Mouse (Mus musculus) left cerebral cortex, postnatal 10 days (tissue): ENCODE measurements around the gene Tmem26. TPM values are rescaled to one million over a fixed set of nuclear protein-coding genes. Genes with fewer than 3 reads are reported as not detected.
A peak's percentile ranks its signal among the peaks of the same experiment; 100 is the strongest.

Source experiments
- DNase-seq, 2 experiments: peaks; one replicate each; pipeline ENCODE4 v3.0.0; 2021 to 2022; ENCODE audit warnings: low spot score in 2 of 2, mixed read lengths in 1 of 2; ENCODE audit errors: extremely low spot score in 1 of 2
- intact Hi-C: fragments of 180-260 bp; cut with DNase I; formaldehyde crosslinking; loops from one replicate; pipeline ENCODE4 v1.15.1; 2025
- total RNA-seq, 2 experiments: library from RNA; stranded (reverse); gene quantifications; 2 replicates each; pipeline ENCODE4 v1.2.3; 2021

The Tmem26 gene
- total RNA-seq, result under 1 TPM; 0.47 to 0.51 TPM

DNA sequence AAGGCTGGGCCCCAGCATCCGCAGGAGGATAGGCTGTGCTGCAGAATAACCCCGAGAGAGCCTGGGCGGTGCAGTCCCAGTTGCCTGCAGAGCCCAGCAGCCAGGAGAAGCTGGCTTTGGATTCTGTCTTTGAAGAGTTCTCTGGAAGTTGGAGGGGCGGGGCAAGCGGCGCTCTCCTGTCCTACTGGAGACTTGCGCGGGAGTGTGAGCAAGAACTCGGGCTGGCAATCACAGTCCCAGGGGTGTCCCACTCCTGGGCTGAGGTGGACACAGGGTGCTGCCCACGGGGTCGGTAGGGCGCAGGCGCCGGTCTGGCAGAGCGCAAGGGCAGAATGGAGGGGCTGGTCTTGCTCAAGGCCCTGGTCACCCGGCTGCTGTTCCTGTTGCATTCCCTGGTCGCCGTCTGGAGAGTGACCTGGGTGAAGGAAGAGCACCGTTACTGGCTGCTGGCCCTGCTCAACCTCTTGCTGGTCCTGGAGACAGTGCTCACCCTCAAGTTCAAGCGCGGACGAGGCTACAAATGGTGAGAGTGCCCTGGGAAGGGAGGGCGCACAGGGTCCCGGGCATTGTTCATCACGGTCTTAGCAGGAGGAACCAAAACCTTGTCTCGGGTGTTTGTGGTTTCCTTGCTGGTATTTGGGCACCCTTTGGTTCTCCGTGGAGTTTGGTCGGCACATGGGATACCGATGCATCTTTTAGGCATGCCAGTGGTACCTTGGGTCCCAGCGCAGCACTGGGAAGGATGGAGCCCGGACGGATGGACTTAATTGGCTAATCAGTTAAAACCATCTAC is at the start of gene Tmem26:
Tmem26 (plus strand) TSS at position 79 of the 793 bp plus-strand sequence.
- intact Hi-C loops, result no loop called here
- DNase-seq, result peak in 1 of 2 experiments; percentile 40

DNA sequence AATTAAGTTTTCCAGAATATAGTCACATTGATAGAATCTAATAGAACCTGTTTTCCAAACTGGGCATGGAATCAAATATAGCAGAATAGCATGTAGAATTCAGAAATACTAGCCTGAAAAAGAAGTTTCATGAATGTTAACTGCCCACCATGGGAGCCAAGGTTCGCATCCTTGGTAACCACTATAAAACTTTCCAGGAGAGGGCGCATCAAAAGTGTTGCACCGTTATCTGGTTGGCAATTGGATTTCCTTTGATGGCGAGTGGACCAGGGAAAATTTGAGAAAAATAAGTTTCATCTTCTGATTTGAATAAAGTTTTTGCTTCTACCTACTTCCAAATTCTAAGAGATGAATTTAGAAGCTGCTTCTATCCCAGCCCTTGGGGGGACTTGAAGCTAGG is 44.8 kb upstream of the Tmem26 start:
- no peak for DNase-seq
- intact Hi-C loops, result no loop called here

DNA sequence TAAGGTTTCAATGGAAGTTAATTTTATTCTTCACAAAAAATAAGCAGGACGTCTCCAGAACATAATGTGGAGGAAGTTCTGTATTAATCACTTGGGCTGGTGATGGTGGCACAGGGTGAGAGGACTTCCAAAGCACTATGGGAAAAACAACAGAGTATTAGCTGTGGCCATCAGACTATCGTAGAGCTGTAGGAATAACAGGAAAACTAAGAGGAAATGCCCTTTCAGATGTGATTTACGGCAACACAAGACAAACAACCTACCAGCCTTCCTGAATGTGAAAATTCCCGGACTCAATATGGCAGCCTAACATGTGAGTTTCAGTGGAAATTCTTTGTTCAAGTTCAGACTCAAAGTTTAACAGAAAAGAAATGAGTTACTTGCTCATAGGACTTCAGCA is 42.2 kb upstream of the Tmem26 start:
- no peak for DNase-seq
- intact Hi-C loops, result no loop called here

DNA sequence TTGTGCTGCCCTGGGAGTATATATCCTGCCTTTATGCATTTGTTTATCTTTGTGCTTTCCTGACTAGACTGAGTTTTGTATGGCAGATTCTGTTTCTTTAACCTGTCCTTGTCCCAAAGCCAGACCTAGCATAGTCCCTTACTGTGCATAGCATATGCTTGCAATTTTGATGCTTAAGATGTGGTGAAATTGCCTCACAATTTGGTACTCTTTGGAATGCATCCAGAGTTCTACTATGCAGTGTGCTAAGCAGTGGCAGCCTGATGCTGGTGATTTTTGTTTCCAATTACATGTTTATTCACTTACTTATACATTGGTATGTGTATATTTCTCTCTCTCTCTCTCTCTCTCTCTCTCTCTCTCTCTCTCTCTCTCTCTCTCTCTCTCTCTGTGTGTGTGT is 37.9 kb upstream of the Tmem26 start:
- DNase-seq, result no peak
- intact Hi-C loops, result no loop called here

GRCm38 (mm10) chr10:68691116-68691515 is 32.3 kb upstream of the Tmem26 start:
- intact Hi-C loops, result no loop called here
- no peak for DNase-seq

DNA sequence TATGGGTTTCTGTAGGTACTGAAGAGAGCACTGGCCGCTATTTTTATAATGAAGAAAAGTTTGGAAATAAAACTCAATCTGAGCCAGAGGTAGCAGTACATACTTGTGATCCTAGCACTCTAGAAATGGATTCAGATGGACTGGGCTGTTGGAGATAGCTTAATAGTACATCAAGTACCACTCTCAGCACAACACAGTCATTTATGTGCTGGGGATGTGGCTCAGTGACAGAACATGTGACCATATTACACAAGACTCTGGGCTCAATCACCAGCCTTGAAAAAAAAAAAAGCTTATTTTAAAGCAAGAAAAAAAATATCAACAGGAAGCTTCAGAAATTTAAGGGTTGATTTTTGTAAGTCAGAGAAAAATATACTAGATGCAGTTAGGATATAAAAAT is 31.0 kb upstream of the Tmem26 start:
- intact Hi-C loops, result no loop called here
- DNase-seq, result no peak

GRCm38 (mm10) chr10:68695760-68696336 is 27.6 kb upstream of the Tmem26 start:
- intact Hi-C loops, result no loop called here

DNA sequence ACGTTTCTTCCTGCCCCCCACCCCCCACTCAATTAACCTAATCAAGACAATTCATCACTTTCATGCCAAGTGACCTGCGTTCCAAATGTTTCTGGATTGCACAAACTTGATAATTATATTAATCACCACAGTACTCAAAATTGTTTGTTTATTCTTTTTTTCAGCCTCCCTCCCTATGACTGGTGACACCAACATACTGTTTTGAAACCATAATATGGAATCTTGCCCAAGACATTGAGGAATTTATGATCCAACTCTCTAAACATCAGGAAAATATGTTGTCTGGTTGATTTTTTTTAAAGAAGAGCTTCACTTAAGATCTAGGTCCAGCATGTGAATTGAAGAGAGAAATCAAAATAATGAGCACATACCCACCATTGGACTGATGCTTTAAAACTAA is 19.2 kb upstream of the Tmem26 start:
- intact Hi-C loops, result no loop called here

More at GRCm38 (mm10) chr10:68695760-68696336, 27.6 kb upstream of the Tmem26 start:
- no peak for DNase-seq

GRCm38 (mm10) chr10:68705471-68706036 is 17.9 kb upstream of the Tmem26 start:
- DNase-seq, result no peak
- intact Hi-C loops, result no loop called here

More for the DNA sequence above, 19.2 kb upstream of the Tmem26 start:
- no peak for DNase-seq

- intact Hi-C loops, result no loop called here
- no peak for DNase-seq
Observed at GRCm38 (mm10) chr10:68707014-68707852, 16.2 kb upstream of the Tmem26 start.

DNA sequence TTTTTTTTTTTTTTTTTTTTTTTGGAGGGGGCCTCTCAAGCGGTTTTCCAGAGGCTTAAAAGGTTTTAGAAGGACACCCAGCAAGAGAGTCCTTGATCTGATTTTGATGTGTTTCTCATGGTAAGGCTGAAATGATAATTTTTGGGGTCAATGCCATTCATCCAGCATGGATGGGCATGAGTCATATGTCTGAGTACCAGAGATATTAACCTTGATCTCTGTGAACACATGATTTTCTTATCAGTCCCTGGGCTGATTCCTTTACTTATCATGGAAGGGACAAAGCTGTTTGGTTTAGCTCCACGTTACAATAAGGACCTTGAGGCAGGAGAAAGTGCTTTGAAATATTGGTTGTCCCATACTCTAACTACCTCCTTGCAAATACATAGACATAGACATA is 10.5 kb upstream of the Tmem26 start:
- intact Hi-C loops, result no loop called here
- DNase-seq, result no peak

- intact Hi-C loops, result no loop called here
- no peak for DNase-seq
Observed at GRCm38 (mm10) chr10:68714302-68714701, 9.1 kb upstream of the Tmem26 start.

- intact Hi-C loops, result no loop called here
- no peak for DNase-seq
Observed at GRCm38 (mm10) chr10:68715396-68715795, 8.1 kb upstream of the Tmem26 start.

DNA sequence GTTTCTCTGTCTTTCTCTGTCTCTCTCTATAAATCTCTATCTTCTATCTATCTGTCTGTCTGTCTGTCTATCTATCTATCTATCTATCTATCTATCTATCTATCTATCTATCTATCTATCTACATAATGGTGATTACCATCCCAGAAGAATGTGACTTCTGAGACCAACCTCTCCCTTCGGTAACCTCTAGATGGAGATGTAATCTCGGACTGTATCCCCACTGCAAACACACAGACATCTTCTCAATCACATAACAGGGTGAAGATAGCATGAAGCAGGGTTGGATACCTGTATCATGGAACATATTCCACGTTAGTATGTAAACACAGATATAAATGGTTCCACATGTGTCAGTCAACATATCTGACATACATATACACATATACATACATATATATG is 5.1 kb upstream of the Tmem26 start:
- intact Hi-C loops, result no loop called here
- no peak for DNase-seq

DNA sequence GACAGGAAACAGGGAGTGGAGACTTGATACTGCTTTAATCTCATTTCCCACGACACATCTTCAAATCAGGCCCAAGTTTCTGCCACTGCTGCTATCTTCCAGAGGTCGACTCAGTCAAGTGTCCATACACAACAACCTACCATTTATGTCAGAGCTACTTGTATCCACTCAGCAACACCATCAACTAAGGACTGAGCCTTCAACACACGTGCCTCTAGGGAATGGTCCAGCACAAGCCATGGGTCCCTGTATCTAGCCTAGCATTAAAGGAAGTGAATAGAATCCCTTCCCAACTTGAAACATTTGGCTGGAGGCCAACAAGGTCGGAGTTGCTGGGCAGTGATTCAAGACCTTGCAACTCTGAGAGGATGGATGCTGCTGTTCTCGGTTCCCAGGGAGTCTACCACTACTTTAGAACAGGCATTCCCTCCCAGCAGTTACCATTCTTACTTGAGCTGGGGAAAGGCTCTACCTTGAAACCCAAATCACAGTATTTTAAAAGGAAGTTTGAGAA is 2.5 kb upstream of the Tmem26 start:
- DNase-seq, result peak in 1 of 2 experiments; percentile 53
- intact Hi-C loops, result no loop called here

GRCm38 (mm10) chr10:68723015-68723414 is 431 bp upstream of the Tmem26 start:
- peak in 1 of 2 experiments; percentile 20 for DNase-seq
- intact Hi-C loops, result no loop called here

DNA sequence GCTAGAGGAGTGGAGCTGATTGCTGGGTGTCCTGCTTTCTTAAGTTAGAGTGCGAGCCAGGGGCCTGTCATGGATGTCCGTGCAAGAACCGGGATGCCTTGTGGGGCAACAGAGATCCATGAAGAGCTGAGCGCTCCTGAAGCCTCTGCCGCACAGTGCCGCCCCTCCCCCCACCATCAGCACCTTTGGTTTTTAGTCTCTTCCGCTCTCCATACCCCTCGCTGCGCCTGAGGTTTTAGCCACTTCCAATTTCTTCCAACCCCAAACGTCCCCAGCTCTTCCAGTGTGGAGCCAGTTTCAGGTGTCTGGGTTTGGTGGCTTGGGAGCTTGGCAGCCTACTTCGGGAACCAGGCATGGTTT is 895 bp downstream of the Tmem26 start:
- intact Hi-C loops, result no loop called here

DNA sequence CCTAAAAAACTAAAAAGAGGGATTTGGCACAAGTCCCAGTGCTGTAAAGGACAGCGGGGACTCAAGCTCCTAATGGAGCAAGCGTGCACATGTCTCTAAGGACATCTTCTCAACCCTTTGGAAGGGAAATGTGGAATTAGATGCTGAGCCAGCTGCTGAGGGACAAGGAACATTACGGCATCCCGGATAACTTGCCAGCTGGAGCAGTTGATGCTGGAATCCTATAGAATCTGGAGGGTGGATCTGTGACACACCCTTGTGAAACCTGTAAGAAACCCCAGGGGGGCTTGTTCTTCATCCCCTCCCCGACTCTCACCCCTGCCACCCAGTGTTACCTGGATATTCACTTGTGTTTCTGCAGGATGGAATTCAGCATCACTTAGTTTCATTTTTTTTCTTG is 4.0 kb downstream of the Tmem26 start:
- intact Hi-C loops, result no loop called here
- DNase-seq, result no peak

More for the DNA sequence above, 895 bp downstream of the Tmem26 start:
- peak; percentile 8 to 50 for DNase-seq

DNA sequence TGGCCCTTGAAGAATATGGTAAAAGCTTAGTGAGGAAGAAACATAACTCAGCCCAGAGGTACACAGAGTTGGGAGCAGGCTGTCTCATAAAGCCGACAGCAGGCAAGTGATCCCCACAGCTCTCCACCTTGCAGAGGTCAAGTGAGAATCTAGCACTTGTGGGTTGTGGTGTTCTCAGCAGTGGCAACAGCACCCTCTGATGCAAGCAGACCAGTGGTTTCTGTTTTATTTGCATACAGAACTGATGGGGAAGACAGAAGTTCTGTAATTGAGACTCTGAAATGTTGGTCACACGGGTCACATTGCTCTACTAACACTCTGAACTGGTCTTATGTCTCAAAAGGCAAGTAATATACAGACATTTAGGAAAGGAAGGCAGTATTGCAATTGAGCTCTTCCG is 12.2 kb downstream of the Tmem26 start:
- intact Hi-C loops, result no loop called here
- DNase-seq, result no peak
